Mouse (Mus musculus) liver (tissue): ENCODE measurements around the gene B4galt5.

Source experiments
- DNase-seq: peaks from one replicate; pipeline ENCODE4 v3.0.0-alpha.2; 2020; ENCODE audit warnings: mixed read lengths

B4galt5 gene

GRCm38 (mm10) chr2:167303196-167303595 is 45.8 kb downstream of the B4galt5 start:
- DNase-seq = no peak

DNA sequence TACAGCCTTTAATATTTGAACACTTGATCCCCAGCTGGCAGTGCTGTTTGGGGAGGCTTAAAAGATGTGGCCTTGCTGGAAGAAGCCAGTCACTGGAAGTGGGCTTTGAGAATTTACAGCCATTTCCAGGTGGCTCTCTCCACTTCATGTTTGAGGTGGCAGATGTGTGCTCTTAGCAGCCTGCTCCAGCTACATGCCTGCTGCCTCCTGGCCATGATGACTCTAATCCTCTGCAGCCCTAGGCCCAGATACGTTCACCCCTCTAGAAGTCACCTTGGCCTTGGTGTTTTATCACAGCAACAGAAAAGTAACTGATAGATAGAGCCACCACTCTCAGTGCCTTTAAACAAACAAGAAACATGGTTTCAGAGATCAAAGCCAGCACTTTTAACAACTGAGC is 46.3 kb downstream of the B4galt5 start:
- no peak for DNase-seq

DNA sequence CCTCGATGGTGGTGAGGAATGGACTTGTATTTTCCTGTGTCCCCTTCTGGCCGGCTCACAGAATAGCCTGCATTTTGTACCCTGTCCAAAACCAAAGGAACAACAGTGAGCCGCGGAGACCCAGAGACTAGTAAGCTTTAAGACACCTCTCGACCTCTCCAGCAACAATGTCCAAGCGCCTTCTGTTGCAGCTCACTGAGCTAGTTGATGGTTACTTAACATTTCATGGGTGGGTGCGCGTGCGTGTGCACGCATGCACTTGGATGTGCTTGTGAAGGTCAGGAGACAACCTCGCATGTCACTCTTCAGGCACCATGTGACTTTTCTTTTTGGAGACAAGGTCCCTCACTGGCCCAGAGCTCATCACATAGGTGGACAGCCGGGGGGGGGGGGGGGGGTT is 47.0 kb downstream of the B4galt5 start:
- DNase-seq = no peak

DNA sequence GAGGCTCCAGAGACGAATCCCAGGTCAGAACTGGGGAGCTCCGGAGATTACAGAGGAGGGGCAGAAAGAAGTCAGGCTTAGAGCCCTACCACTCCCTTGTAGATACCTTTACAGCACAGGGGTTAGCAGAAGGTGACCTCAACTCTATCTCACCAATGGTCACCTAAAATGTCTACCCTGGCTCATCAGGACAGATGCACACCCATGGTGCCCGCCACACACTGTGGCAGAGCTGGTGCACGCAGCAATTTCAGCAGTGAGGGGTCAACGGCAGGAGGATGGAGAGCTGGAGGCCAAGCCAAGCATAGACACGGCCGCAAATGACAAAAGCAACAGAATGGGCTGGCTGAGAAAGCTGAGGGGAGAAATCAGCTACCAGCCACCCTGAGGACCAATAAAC is 47.4 kb downstream of the B4galt5 start:
- no peak for DNase-seq

DNA sequence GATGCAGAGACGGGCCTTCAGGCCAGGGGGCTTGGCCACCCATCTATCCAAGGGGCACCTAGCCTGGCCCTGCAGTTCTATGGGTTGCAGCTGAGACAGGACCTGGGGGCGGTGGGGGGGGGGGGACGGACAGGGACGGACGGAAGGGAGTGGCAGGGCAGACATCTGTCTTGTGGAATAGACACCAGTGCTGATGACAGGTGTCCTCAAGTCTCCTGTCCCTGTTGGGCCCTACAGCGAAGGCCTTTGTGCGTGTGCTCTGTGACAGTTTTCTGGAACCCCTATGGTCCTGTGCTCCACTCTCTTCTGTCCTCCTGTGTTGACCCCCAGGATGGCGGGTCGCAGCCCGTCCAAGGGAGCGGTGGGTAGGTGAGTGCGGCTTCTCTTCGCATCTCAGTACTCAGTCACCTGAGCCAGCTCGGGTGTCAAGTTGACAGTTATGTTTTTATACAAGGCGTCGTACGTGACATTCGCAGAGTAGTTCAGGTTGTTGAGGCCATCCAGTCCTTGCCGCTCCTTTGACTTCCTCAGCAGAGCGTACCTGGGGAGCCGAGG is 48.0 kb downstream of the B4galt5 start:
- DNase-seq = no peak

DNA sequence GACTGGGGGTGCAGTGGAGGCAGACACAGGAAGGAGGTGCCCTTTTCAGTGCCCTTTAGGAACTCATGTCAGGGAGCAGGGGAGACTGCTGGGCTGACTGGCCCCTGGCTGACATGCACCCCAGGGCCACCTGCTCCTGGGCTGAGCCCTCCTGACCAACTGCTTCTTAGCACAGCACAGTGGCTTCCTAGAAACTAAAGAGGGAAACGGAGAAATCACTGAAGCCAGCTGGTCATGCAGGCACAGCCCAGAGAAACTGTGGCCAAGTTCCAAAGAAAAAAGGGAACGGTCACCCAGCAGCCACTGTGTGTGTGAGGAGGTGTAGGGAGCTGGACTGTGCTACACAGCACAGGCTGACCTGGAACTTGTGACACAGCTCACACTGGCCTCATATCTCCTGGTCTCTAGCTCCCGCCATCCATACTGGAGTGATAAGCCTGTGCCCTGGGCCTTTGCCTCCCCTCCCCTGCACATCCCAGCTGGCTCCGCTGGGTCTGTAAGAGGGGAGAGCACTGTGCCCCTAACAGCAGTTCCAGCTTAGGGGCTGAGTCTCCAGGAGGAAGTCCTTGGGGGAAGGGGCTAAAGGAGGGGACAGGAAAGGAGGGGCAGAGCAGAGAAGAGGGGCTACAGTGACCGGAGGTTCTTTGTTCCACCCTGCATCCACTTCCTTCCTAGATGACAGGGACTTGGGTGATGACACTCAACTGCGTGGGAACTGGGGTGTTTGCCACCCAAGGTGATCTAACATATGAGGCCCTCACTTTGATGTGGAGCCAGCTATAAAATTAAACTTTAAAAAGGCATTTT is 48.9 kb downstream of the B4galt5 start:
- DNase-seq = no peak

DNA sequence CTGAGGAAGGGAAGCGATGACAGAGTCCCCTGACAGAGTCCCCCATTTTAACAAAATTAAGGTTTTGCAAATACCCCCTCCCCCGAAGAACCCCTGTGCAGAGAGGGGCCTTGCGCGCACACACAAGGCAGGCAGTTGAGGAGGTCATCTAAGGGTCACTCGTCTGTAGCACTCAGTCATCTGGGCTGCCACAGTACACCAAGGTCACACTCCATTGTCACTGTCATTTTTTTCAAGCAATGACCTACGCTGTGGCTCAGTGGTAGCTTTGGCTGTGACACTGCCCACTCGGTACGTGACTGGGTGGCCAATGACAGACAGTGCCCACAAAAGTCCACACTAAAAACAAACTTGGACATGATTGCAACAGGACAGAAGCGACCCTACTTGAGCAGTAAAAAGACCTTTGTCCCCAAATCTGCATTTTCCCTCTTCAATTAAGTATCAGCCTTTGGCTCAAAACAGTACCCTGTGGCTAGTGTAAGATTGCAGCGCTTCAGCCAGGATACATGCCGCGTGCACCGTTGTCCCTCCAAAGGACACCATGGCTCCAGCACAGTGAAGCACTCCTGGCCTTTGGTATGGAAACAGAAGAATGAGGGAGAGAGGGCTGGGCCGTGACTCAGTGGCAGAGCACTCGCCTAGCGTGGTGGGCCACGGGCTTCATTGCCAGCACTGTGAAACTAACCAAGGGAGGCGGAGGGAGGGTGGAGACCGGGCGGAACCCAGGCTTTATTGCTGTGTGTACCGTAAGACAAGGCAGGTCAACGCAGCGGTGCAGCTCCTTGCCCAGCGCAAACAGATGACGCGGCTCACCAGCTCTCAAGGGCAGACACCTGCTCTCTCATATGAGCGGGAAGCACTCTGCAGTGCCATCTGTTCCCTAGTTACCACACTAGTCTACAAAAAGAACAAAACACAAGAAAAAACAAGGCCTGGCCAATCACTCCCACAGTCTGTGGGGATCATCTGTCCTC is 50.0 kb downstream of the B4galt5 start:
- DNase-seq = peak; percentile 46

DNA sequence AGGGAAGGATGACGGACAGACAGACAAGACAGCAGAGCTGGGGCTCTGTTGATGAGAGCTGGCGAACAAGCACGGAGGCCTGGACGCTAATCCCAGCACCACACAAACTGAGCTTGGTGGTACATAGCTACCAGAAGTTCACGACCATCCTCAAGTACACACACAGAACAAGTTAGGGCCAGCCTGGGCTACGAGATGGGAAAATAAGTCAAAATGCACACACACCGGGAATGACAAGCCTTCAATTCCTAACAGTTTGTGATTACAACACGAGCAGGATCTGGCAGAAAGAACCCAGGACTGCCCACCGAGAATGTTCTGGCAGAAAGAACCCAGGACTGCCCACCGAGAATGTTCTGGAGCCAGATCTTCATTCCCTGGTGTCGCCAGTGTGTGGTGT is 51.0 kb downstream of the B4galt5 start:
- no peak for DNase-seq

- DNase-seq = peak; percentile 45
These were observed 54.1 kb downstream of the B4galt5 start for GRCm38 (mm10) chr2:167294926-167295325.

- DNase-seq = peak; percentile 74
These were observed 54.8 kb downstream of the B4galt5 start for GRCm38 (mm10) chr2:167294216-167294615.

- DNase-seq = peak; percentile 73
These were observed 55.5 kb downstream of the B4galt5 start for GRCm38 (mm10) chr2:167293289-167294085.

DNA sequence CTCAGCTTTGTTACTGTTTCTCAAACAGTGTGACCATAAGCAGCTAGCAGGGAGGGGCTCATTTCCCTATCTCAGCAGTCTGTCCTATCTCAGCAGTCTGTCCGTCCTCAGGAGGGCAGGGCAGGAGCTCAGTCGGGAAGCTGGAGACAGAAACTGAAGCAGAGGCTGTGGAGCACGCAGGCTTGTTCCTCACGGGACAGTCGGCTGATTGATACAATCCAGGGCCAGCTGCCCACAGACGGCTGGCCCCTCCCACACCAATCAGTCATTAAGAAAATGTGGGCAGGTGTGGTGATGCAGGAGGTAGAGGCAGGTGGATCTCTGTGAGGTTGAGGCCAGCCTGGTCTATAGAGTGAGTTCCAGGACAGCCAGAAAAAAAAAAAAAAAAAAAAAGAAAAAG is 56.1 kb downstream of the B4galt5 start:
- DNase-seq = peak; percentile 82

GRCm38 (mm10) chr2:167292151-167292591 is 56.8 kb downstream of the B4galt5 start:
- DNase-seq = peak; percentile 79

DNA sequence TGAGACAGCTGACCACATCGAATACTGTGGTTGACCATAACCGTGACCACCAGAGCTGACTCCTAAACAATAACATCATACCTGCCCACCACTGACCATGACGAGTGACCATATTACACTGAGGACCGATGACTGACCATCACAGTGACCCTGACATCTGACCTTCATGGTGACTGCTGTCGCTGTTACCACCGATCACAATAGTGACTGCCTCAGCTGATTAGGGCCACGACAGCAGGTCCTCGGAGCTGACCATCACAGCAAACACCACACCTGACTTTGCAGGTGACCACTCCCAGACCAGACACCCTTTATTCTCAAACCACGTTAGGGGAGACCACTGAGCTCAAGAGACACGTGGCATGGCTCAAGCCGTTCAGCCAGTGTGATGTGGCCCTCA is 57.3 kb downstream of the B4galt5 start:
- DNase-seq = no peak

DNA sequence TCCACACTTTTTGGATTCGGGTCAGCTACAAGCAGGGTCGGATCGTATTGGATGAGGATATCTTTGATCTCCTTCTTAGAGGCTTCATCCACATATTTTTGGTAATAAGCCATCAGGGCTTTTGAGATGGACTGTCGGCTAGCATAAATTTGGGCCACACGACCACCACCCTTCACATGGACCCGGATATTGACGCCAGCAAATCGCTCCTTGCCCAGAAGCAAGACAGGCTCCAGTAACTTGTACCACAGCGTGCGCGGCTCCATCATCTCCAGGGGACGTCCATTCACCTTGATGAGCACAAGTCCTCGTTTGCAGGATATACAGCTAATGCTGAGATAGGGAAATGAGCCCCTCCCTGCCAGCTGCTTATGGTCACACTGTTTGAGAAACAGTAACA is 67.5 kb downstream of the B4galt5 start:
- DNase-seq = peak; percentile 2

- no peak for DNase-seq
These were observed 68.0 kb downstream of the B4galt5 start for GRCm38 (mm10) chr2:167280986-167281310.

- peak; percentile 74 for DNase-seq
These were observed 68.6 kb downstream of the B4galt5 start for GRCm38 (mm10) chr2:167280090-167280985.

- peak; percentile 67 for DNase-seq
These were observed 70.0 kb downstream of the B4galt5 start for GRCm38 (mm10) chr2:167278751-167279526.

DNA sequence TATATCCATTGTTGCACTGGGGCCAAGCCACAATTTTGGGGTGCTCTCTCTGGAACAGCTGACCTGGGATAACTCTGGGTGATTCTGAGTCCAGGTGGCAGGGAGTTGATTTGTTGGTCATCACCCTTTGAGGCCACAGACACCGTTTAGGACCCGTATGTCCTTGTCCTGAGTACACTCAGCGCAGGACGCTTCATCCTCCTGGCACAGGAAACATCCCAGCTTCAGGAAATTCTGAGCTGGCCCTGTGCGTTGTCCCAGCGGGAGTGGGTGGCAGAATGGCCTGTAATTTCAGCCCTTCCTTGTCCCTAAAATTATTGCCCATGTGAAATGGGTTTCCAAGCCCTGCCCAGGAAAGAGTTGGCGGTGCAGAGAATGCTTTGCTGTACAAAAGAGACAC is 71.0 kb downstream of the B4galt5 start:
- peak; percentile 1 for DNase-seq

- peak; percentile 2 for DNase-seq
These were observed 72.0 kb downstream of the B4galt5 start for GRCm38 (mm10) chr2:167277026-167277425.

- no peak for DNase-seq
These were observed 73.1 kb downstream of the B4galt5 start for GRCm38 (mm10) chr2:167275856-167276255.
